ENCODE assay signal across 15 mouse cellular contexts in the genomic region with DNA sequence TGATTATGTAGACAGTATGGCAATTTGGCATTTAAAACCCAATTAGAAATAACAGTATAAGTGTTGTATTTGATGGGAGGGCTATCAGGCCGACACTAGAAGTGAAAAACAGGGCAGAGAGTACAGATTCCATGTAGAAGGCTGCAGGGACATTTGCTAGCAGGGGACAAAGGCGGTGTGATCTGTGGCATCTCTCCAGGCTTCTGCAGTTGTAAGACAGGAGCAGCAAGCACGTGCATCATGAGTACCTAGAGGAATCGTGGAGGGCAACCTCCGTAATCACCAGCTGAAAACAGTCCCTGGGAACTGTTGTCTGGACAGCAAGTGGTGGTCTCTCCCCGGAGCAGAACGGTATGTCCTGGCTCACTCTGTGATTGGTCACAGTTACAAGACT. TPM values are rescaled to one million over a fixed set of nuclear protein-coding genes. Genes with fewer than 3 reads are reported as not detected.
DNase-seq lines count a peak whose midpoint lies in the region; ATAC-seq and TF ChIP-seq lines count a peak whose summit lies in the region.
"Had no signal": no experiment of that assay in that cellular context is flagged by ENCODE, and none has a peak within 500 bp of the region (broad histone marks: within the 10 kb centered on the region; RNA-seq: fewer than 3 reads in every experiment).

No protein-coding gene starts in this region.

- H3K27me3 ChIP-seq in erythroblast, embryonic 14.5 days (ENCODE audit: control insufficient read depth) = no peaks in the 10 kb centered on the region
- no peaks in the 10 kb centered on the region for H3K27me3 ChIP-seq in spleen, adult 2 months (ENCODE audit: control insufficient read depth, insufficient read depth, low read length)
- no peaks in the 10 kb centered on the region for H3K27me3 ChIP-seq in liver, embryonic 12.5 days (replicated peaks)
- H3K27me3 ChIP-seq in midbrain, embryonic 16.5 days (ENCODE audit: control insufficient read depth, insufficient read depth, low read depth, low read length) = no peaks in the 10 kb centered on the region
- H3K27me3 ChIP-seq: embryonic facial prominence, embryonic 12.5 days; limb, embryonic 12.5 days; megakaryocyte, embryonic 14.5 days; neural tube, embryonic 13.5 days had no signal

- peak overlapping the region; percentile 57 for H3K4me2 ChIP-seq in liver, embryonic 12.5 days
- no peak overlapping the region for H3K4me2 ChIP-seq in midbrain, embryonic 16.5 days (ENCODE audit: low read length)

- TF ChIP-seq POLR2A in spleen, adult 2 months (IDR thresholded peaks at IDR 0.05; ENCODE audit: low read depth, low read length) = no peak

- no peak for ATAC-seq in erythroblast, adult 5-6 weeks (replicated peaks; ENCODE audit: low FRiP score, poor library complexity, severe bottlenecking)
- no peak; the same call in 1 of the 2 replicates for ATAC-seq in liver, embryonic 12.5 days
- no peak for ATAC-seq in midbrain, embryonic 16.5 days

- H3K9ac ChIP-seq in liver, embryonic 12.5 days = peak overlapping the region; percentile 22; the same call in 1 of the 2 replicates
- no peak overlapping the region for H3K9ac ChIP-seq in midbrain, embryonic 16.5 days (ENCODE audit: low read depth, low read length)
- H3K9ac ChIP-seq: embryonic facial prominence, embryonic 12.5 days; limb, embryonic 12.5 days; neural tube, embryonic 13.5 days had no signal

- H3K36me3 ChIP-seq in erythroblast, embryonic 14.5 days (ENCODE audit: control insufficient read depth) = no peaks in the 10 kb centered on the region
- H3K36me3 ChIP-seq in spleen, adult 2 months (ENCODE audit: control insufficient read depth, insufficient read depth, low read length) = no peaks in the 10 kb centered on the region
- no peaks in the 10 kb centered on the region for H3K36me3 ChIP-seq in liver, embryonic 12.5 days
- no peaks in the 10 kb centered on the region for H3K36me3 ChIP-seq in midbrain, embryonic 16.5 days (ENCODE audit: control insufficient read depth, insufficient read depth, low read length)
- H3K36me3 ChIP-seq: embryonic facial prominence, embryonic 12.5 days; limb, embryonic 12.5 days; neural tube, embryonic 13.5 days had no signal

- peaks cover 13% of the 10 kb centered on the region for H3K4me1 ChIP-seq in erythroblast, embryonic 14.5 days (ENCODE audit: control insufficient read depth)
- H3K4me1 ChIP-seq in spleen, adult 2 months (ENCODE audit: control insufficient read depth, insufficient read depth, insufficient read length) = peaks cover 2% of the 10 kb centered on the region
- peaks cover 33% of the 10 kb centered on the region for H3K4me1 ChIP-seq in liver, embryonic 12.5 days
- H3K4me1 ChIP-seq in midbrain, embryonic 16.5 days (ENCODE audit: control insufficient read depth, insufficient read depth, low read length) = no peaks in the 10 kb centered on the region; the same call in 1 of the 2 replicates
- H3K4me1 ChIP-seq: embryonic facial prominence, embryonic 12.5 days had no signal

- peak overlapping the region; percentile 54 for H3K4me3 ChIP-seq in erythroblast, embryonic 14.5 days (replicated peaks)
- no peak overlapping the region for H3K4me3 ChIP-seq in spleen, adult 2 months (ENCODE audit: extremely low read depth, insufficient read depth, insufficient read length)
- H3K4me3 ChIP-seq in liver, embryonic 12.5 days = peak overlapping the region; percentile 43
- no peak overlapping the region for H3K4me3 ChIP-seq in midbrain, embryonic 16.5 days (ENCODE audit: low read depth, low read length)
- H3K4me3 ChIP-seq: embryonic facial prominence, embryonic 12.5 days; limb, embryonic 12.5 days; megakaryocyte, embryonic 14.5 days had no signal

- 89% methylated on average over 7 of the region's 7 CpGs for WGBS in spleen, adult 2 months
- WGBS in liver, embryonic 12.5 days (ENCODE audit: insufficient replicate concordance) = 53% methylated on average over 7 of the region's 7 CpGs
- 70% methylated on average over 7 of the region's 7 CpGs for WGBS in midbrain, embryonic 16.5 days

- H3K27ac ChIP-seq in spleen, adult 2 months (ENCODE audit: insufficient read depth, low read length) = peak overlapping the region; percentile 32; the same call in 1 of the 2 replicates
- 0 out of 2 replicates have a peak overlapping the region, but pooled peaks have one; percentile 3 for H3K27ac ChIP-seq in liver, embryonic 12.5 days
- H3K27ac ChIP-seq in midbrain, embryonic 16.5 days (ENCODE audit: low read length) = no peak overlapping the region
- H3K27ac ChIP-seq: embryonic facial prominence, embryonic 12.5 days; limb, embryonic 12.5 days; neural tube, embryonic 13.5 days had no signal

- no peak for TF ChIP-seq CTCF in spleen, adult 2 months (IDR thresholded peaks at IDR 0.05; ENCODE audit: extremely low read depth, insufficient read depth, insufficient read length, insufficient replicate concordance)

- no peak for DNase-seq in spleen, adult 2 months (ENCODE audit: low read depth in 1 of 2, low spot score in 2 of 2)
- no peak for DNase-seq in spleen, postnatal 10 days (ENCODE audit: low spot score in 2 of 2)
- DNase-seq in urinary bladder, postnatal 25 days (ENCODE audit: low spot score) = no peak
- no peak for DNase-seq in gastrocnemius, adult 18-20 months (ENCODE audit: low spot score)
- DNase-seq: adrenal gland, adult 8-10 months; cerebellum, adult 11 months; thymus, postnatal 14 days had no signal

- no peaks in the 10 kb centered on the region for H3K9me3 ChIP-seq in erythroblast, embryonic 14.5 days (ENCODE audit: control insufficient read depth, low read length)
- no peaks in the 10 kb centered on the region for H3K9me3 ChIP-seq in liver, embryonic 12.5 days (replicated peaks)
- H3K9me3 ChIP-seq in midbrain, embryonic 16.5 days (replicated peaks; ENCODE audit: control insufficient read depth, low read length, poor library complexity, severe bottlenecking) = no peaks in the 10 kb centered on the region
- H3K9me3 ChIP-seq: embryonic facial prominence, embryonic 12.5 days; limb, embryonic 12.5 days; megakaryocyte, embryonic 14.5 days; neural tube, embryonic 13.5 days had no signal

RNA-seq across cellular contexts. Expression of a gene that starts 37.2 kb away (rescaled TPM):
- polyA plus RNA-seq in erythroblast, embryonic 14.5 days (2012) = not detected in 2 replicates
- total RNA-seq in erythroblast, adult 5-6 weeks (2015; ENCODE audit: low replicate concordance) = 10.7 and 16.7 TPM in 2 replicates
- 21.0 and 32.3 TPM in 2 replicates for total RNA-seq in erythroblast, adult 5-6 weeks (2017; ENCODE audit: low replicate concordance)
- polyA plus RNA-seq in spleen, adult 2 months (2012; rRNA removed) = 4.5 and 6.0 TPM in 2 replicates
- polyA plus RNA-seq in liver, embryonic 12.5 days (2016; fragmentation: Nextera tagmentation; extraction: Ambion mirVana) = 22.1 and 24.6 TPM in 2 replicates
- 10 to 100 TPM; 11.1 TPM for total RNA-seq in gastrocnemius, adult 18-20 months (2021)
- polyA plus RNA-seq in midbrain, embryonic 16.5 days (2015; fragmentation: Nextera tagmentation; extraction: Ambion mirVana) = 8.6 and 8.7 TPM in 2 replicates

Comparison
In these comparisons a context has a peak if more than half of its experiments do, and no peak if none do; other contexts are left out.
1. H3K4me3 ChIP-seq: peak in erythroblast, embryonic 14.5 days (single experiment) and liver, embryonic 12.5 days (single experiment); none in spleen, adult 2 months (single experiment) and midbrain, embryonic 16.5 days (single experiment).